Mouse (Mus musculus) CH12.LX (cell line): Measurements from ENCODE around the gene Gpr107.

ENCODE experiments used
- CHD1 ChIP-seq: IDR thresholded peaks from 2 replicates; pipeline ENCODE4 v1.6.1; 2012; ENCODE audit warnings: low read depth, low read length, improper control_type of control experiment, inconsistent platforms
- CTCF ChIP-seq, 2 experiments: IDR thresholded peaks in 1 of 2; conservative IDR thresholded peaks in 1 of 2; 2 replicates each; pipeline ENCODE4 v1.5.1; 2011 to 2012; ENCODE audit warnings: low read depth in 2 of 2, low read length in 2 of 2, improper control_type of control experiment in 1 of 2, inconsistent platforms in 1 of 2, mild to moderate bottlenecking in 1 of 2, moderate library complexity in 1 of 2
- EP300 ChIP-seq: IDR thresholded peaks from 2 replicates; pipeline ENCODE4 v1.6.1; 2011; ENCODE audit warnings: low read length, improper control_type of control experiment
- ETS1 ChIP-seq: conservative IDR thresholded peaks from 2 replicates; pipeline ENCODE4 v1.6.1; 2012; ENCODE audit warnings: low read depth, mild to moderate bottlenecking, inconsistent platforms, low read length, improper control_type of control experiment, moderate library complexity
- IRF4 ChIP-seq: IDR thresholded peaks from 2 replicates; pipeline ENCODE4 v1.6.1; 2014; ENCODE audit warnings: low read depth, mild to moderate bottlenecking, inconsistent platforms, low read length, improper control_type of control experiment
- JUND ChIP-seq: conservative IDR thresholded peaks from 2 replicates; pipeline ENCODE4 v1.6.1; 2011; ENCODE audit warnings: low read depth, low read length, improper control_type of control experiment
- MAFK ChIP-seq: IDR thresholded peaks from 2 replicates; pipeline ENCODE4 v1.6.1; 2011; ENCODE audit warnings: low read length, improper control_type of control experiment; ENCODE audit not compliant: insufficient replicate concordance
- MEF2A ChIP-seq: IDR thresholded peaks from 2 replicates; pipeline ENCODE4 v1.6.1; 2014; ENCODE audit warnings: low read depth, mild to moderate bottlenecking, inconsistent platforms, low read length, improper control_type of control experiment, borderline replicate concordance
- MYC ChIP-seq: IDR thresholded peaks from 2 replicates; pipeline ENCODE4 v1.6.1; 2011; ENCODE audit warnings: low read depth, mild to moderate bottlenecking, improper control_type of control experiment, low read length
- POLR2A ChIP-seq: IDR thresholded peaks from 2 replicates; pipeline ENCODE4 v1.6.1; 2011; ENCODE audit warnings: low read depth, mild to moderate bottlenecking, improper control_type of control experiment, low read length
- SIN3A ChIP-seq: IDR thresholded peaks from 2 replicates; pipeline ENCODE4 v1.6.1; 2012; ENCODE audit warnings: low read length, improper control_type of control experiment, inconsistent platforms
- USF1 ChIP-seq: IDR thresholded peaks from 2 replicates; pipeline ENCODE4 v1.6.1; 2014; ENCODE audit warnings: low read depth, mild to moderate bottlenecking, inconsistent platforms, low read length, improper control_type of control experiment
- USF2 ChIP-seq: conservative IDR thresholded peaks from 2 replicates; pipeline ENCODE4 v1.6.1; 2011; ENCODE audit warnings: low read depth, low read length, improper control_type of control experiment
- ZMIZ1 ChIP-seq: IDR thresholded peaks from 2 replicates; pipeline ENCODE4 v1.6.1; 2012; ENCODE audit warnings: low read depth, mild to moderate bottlenecking, inconsistent platforms, low read length, improper control_type of control experiment

DNA sequence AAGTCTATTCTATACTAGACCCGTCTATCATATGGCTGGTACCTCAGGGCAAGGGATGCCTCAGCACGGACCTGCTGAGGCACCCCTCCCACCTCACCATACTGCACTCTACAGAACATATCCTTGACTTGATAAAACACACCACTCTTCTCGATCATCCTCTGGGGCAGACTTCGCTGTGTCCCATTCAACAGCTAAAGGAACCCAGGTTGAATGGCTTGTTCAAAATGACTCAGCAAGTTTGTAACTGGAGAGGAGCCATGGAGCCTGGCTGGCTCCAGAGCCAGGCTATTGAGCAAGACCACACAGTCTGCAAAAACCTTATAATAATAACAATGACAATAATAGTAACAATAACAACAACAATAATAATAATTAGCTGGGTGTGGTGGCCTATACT, 24.2 kb upstream of the Gpr107 start:
- TF ChIP-seq SIN3A (no peak), ETS1 (no peak), CTCF (conservative IDR thresholded peaks at IDR 0.05 in 1 of 2, IDR thresholded peaks at IDR 0.05 in 1 of 2; ENCODE audit: low read depth in 2 of 2, low read length in 2 of 2) (no peak), POLR2A (no peak), JUND (no peak), USF1 (no peak), EP300 (no peak), ZMIZ1 (no peak), USF2 (no peak), CHD1 (no peak), IRF4 (no peak), MYC (no peak), MEF2A (no peak), MAFK (0 out of 2 replicates have a peak, but pooled peaks have one; percentile 21)
